Mouse (Mus musculus) cortical plate, adult 2 months (tissue): ENCODE measurements around the gene Aebp2. TPM values are rescaled to one million over a fixed set of nuclear protein-coding genes. Genes with fewer than 3 reads are reported as not detected.
"Not testable (repeated sequence)": the region's sequence is repeated elsewhere in the genome, so short reads cannot be mapped to it uniquely, and the experiment has no call there.

Experiments used
- H3K27ac ChIP-seq: fragments of 200-500 bp; 2 replicates; pipeline ENCODE4 v1.5.1; 2012; ENCODE audit warnings: low read length, control low read depth, inconsistent platforms; ENCODE audit not compliant: insufficient read depth
- H3K4me1 ChIP-seq: fragments of 200-500 bp; 2 replicates; pipeline ENCODE4 v1.6.1; 2011; ENCODE audit warnings: low read length; ENCODE audit not compliant: control insufficient read depth, insufficient read depth
- H3K4me3 ChIP-seq: fragments of 200-500 bp; 2 replicates; pipeline ENCODE4 v1.5.1; 2011; ENCODE audit warnings: mild to moderate bottlenecking, low read length, control low read depth; ENCODE audit not compliant: insufficient read depth
- CTCF ChIP-seq: fragments of 200-500 bp; IDR thresholded peaks from 2 replicates; pipeline ENCODE4 v1.5.1; 2011; ENCODE audit warnings: mild to moderate bottlenecking, control low read depth, low read length; ENCODE audit not compliant: insufficient read depth; ENCODE audit errors: extremely low read depth
- POLR2A ChIP-seq: fragments of 200-500 bp; IDR thresholded peaks from 2 replicates; pipeline ENCODE4 v1.6.1; 2011; ENCODE audit warnings: mild to moderate bottlenecking, low read length, control low read depth; ENCODE audit not compliant: insufficient read depth; ENCODE audit errors: extremely low read depth
- polyA plus RNA-seq: library from polyadenylated mRNA; depleted of rRNA; stranded (reverse); fragments of >200 nt; gene quantifications from 2 replicates; pipeline ENCODE4 v1.2.3, GENCODE M21; 2012

Gene Aebp2
- polyA plus RNA-seq, 1 experiment = 39.5 TPM

GRCm38 (mm10) chr6:140592713-140593112, 29.8 kb upstream of the Aebp2 start:
- Histone ChIP-seq H3K4me3 (no peak overlapping the region), H3K27ac (no peak overlapping the region), H3K4me1 (peaks cover 8% of the 10 kb centered on the region)
- TF ChIP-seq CTCF (no peak), POLR2A (no peak)

GRCm38 (mm10) chr6:140593420-140594170, 28.9 kb upstream of the Aebp2 start:
- peaks cover 8% of the 10 kb centered on the region for H3K4me1 ChIP-seq
- TF ChIP-seq CTCF (no peak), POLR2A (no peak)
- no peak overlapping the region for H3K4me3 ChIP-seq
- peak overlapping the region; percentile 5; the same call in 1 of the 2 replicates for H3K27ac ChIP-seq

GRCm38 (mm10) chr6:140595551-140595950, 26.9 kb upstream of the Aebp2 start:
- not testable (repeated sequence) for H3K4me3 ChIP-seq, H3K27ac ChIP-seq, H3K4me1 ChIP-seq

- no peak overlapping the region for H3K4me3 ChIP-seq
- peaks cover 6% of the 10 kb centered on the region; the same call in 1 of the 2 replicates for H3K4me1 ChIP-seq
- TF ChIP-seq CTCF (no peak), POLR2A (no peak)
- H3K27ac ChIP-seq = no peak overlapping the region
These were observed 24.8 kb upstream of the Aebp2 start for GRCm38 (mm10) chr6:140597381-140598329.

- no peak overlapping the region for H3K27ac ChIP-seq
- peaks cover under 1% of the 10 kb centered on the region; the same call in 1 of the 2 replicates for H3K4me1 ChIP-seq
- no peak overlapping the region for H3K4me3 ChIP-seq
- TF ChIP-seq POLR2A (no peak), CTCF (no peak)
These were observed 23.9 kb upstream of the Aebp2 start for GRCm38 (mm10) chr6:140598516-140598915.

- Histone ChIP-seq H3K4me1 (no peaks in the 10 kb centered on the region), H3K27ac (no peak overlapping the region), H3K4me3 (no peak overlapping the region)
- TF ChIP-seq POLR2A (no peak), CTCF (no peak)
These were observed 23.1 kb upstream of the Aebp2 start for GRCm38 (mm10) chr6:140599337-140599736.

- not testable (repeated sequence) for H3K4me3 ChIP-seq, H3K27ac ChIP-seq, H3K4me1 ChIP-seq
These were observed 21.8 kb upstream of the Aebp2 start for GRCm38 (mm10) chr6:140600671-140601070.

GRCm38 (mm10) chr6:140601175-140601574, 21.3 kb upstream of the Aebp2 start:
- TF ChIP-seq CTCF (no peak), POLR2A (no peak)
- H3K27ac ChIP-seq = no peak overlapping the region
- H3K4me3 ChIP-seq = no peak overlapping the region
- no peaks in the 10 kb centered on the region for H3K4me1 ChIP-seq

GRCm38 (mm10) chr6:140603228-140603944, 19.1 kb upstream of the Aebp2 start:
- H3K4me1 ChIP-seq = no peaks in the 10 kb centered on the region
- no peak overlapping the region for H3K4me3 ChIP-seq
- H3K27ac ChIP-seq = no peak overlapping the region
- TF ChIP-seq POLR2A (no peak), CTCF (no peak)

GRCm38 (mm10) chr6:140605173-140605572, 17.3 kb upstream of the Aebp2 start:
- H3K4me1 ChIP-seq, H3K4me3 ChIP-seq, H3K27ac ChIP-seq: not testable (repeated sequence)
